Mouse (Mus musculus) B cell, adult (primary cell): ENCODE measurements around the gene Pycr2. TPM values are rescaled to one million over a fixed set of nuclear protein-coding genes. Genes with fewer than 3 reads are reported as not detected.

Experiments
- total RNA-seq: library from RNA; stranded (reverse); gene quantifications from 4 replicates; pipeline ENCODE4 v1.2.4, GENCODE M21; 2023; ENCODE audit not compliant: inconsistent age

Gene Pycr2
- total RNA-seq: 14.5 to 24.0 TPM (median 17.8 TPM) in 4 replicates

GRCm38 (mm10) chr1:180904039-180904814, at the start of gene Pycr2:
Gene Pycr2, plus strand, starts transcription at chr1:180904293.

GRCm38 (mm10) chr1:180892808-180893207, 11.3 kb upstream of the Pycr2 start, which contains the start of gene Lefty2:
Gene Lefty2, plus strand, starts transcription at chr1:180893108.

GRCm38 (mm10) chr1:180934467-180935419, 30.6 kb downstream of the Pycr2 start, which contains the start of gene Lefty1:
Gene Lefty1, plus strand, starts transcription at chr1:180935022.

GRCm38 (mm10) chr1:180942166-180943031, 38.3 kb downstream of the Pycr2 start, which contains the start of gene Tmem63a:
Gene Tmem63a, plus strand, starts transcription at chr1:180942344.

Other genes with a start within 250 kb of the Pycr2 start
- not detected in 4 replicates for gene Mixl1, start 207.3 kb upstream of the Pycr2 start, total RNA-seq
- 59.7 to 62.2 TPM (median 60.5 TPM) in 4 replicates for gene Acbd3, start 178.2 kb upstream of the Pycr2 start, total RNA-seq
- gene H3f3a, start 90.3 kb upstream of the Pycr2 start, total RNA-seq: 2,022 to 2,124 TPM (median 2,061 TPM) in 4 replicates
- gene Sde2, start 53.2 kb upstream of the Pycr2 start, total RNA-seq: 64.4 to 75.5 TPM (median 71.2 TPM) in 4 replicates
- not detected in 4 replicates for gene Lefty2, start 11.2 kb upstream of the Pycr2 start, total RNA-seq
- gene Lefty1, start 30.7 kb downstream of the Pycr2 start, total RNA-seq: 0.32 to 0.33 TPM in 2 of 4 replicates, not detected in the others
- gene Tmem63a, start 38.1 kb downstream of the Pycr2 start, total RNA-seq: 24.1 to 30.7 TPM (median 27.6 TPM) in 4 replicates
- gene Ephx1, start 116.6 kb downstream of the Pycr2 start, total RNA-seq: 99.6 to 121 TPM (median 103 TPM) in 4 replicates
- not detected in 4 replicates for gene 9130409I23Rik, start 146.9 kb downstream of the Pycr2 start, total RNA-seq
- 25.3 to 28.7 TPM (median 27.7 TPM) in 4 replicates for gene Nvl, start 239.9 kb downstream of the Pycr2 start, total RNA-seq
- gene Cnih4, start 240.4 kb downstream of the Pycr2 start, total RNA-seq: 18.8 to 30.7 TPM (median 25.6 TPM) in 4 replicates